Mouse (Mus musculus) liver, adult 2 months (tissue): ENCODE measurements around the gene Mypn. TPM values are rescaled to one million over a fixed set of nuclear protein-coding genes. Genes with fewer than 3 reads are reported as not detected.

Experiments
- DNase-seq: peaks from one replicate; pipeline ENCODE4 v3.0.0-alpha.2; 2011; ENCODE audit warnings: low read depth, low spot score; ENCODE audit errors: extremely low read depth
- H3K27ac ChIP-seq: fragments of 200-500 bp; replicated peaks from 2 replicates; pipeline ENCODE4 v1.5.1; 2012; ENCODE audit warnings: low read depth, mild to moderate bottlenecking, control low read depth, inconsistent platforms, low read length; ENCODE audit not compliant: insufficient read depth
- H3K27me3 ChIP-seq: fragments of 200-500 bp; 2 replicates; pipeline ENCODE4 v1.6.1; 2012; ENCODE audit warnings: mild to moderate bottlenecking, moderate library complexity, low read length, inconsistent platforms; ENCODE audit not compliant: control insufficient read depth, insufficient read depth
- H3K36me3 ChIP-seq: fragments of 200-500 bp; 2 replicates; pipeline ENCODE4 v1.6.1; 2012; ENCODE audit warnings: low read length, inconsistent platforms; ENCODE audit not compliant: control insufficient read depth, insufficient read depth
- H3K4me1 ChIP-seq: fragments of 200-500 bp; 2 replicates; pipeline ENCODE4 v1.6.1; 2011; ENCODE audit warnings: low read length; ENCODE audit not compliant: control insufficient read depth, insufficient read depth
- H3K4me3 ChIP-seq: fragments of 200-500 bp; 2 replicates; pipeline ENCODE4 v1.5.1; 2011; ENCODE audit warnings: low read depth, mild to moderate bottlenecking, control low read depth, low read length, moderate library complexity; ENCODE audit not compliant: insufficient read depth
- H3K79me2 ChIP-seq: fragments of 200-500 bp; 2 replicates; pipeline ENCODE4 v1.6.1; 2012; ENCODE audit warnings: inconsistent platforms, mild to moderate bottlenecking, low read length, moderate library complexity; ENCODE audit not compliant: control insufficient read depth, insufficient read depth
- H3K9ac ChIP-seq: fragments of 200-500 bp; 2 replicates; pipeline ENCODE4 v1.6.1; 2012; ENCODE audit warnings: low read depth, mild to moderate bottlenecking, control low read depth, inconsistent platforms, low read length
- CTCF ChIP-seq: fragments of 200-500 bp; IDR thresholded peaks from 2 replicates; pipeline ENCODE4 v1.5.1; 2011; ENCODE audit warnings: low read depth, low read length, control low read depth
- POLR2A ChIP-seq: fragments of 200-500 bp; IDR thresholded peaks from 2 replicates; pipeline ENCODE4 v1.6.1; 2011; ENCODE audit warnings: low read length, control low read depth; ENCODE audit not compliant: insufficient read depth; ENCODE audit errors: extremely low read depth
- WGBS: fragments of 180-500 bp; shearing (Covaris S2); methylation state at CpG from one replicate; pipeline ENCODE4 v1.1.7; 2018; 5-methylcytosine and 5-hydroxymethylcytosine counted together
- polyA plus RNA-seq: library from polyadenylated mRNA; depleted of rRNA; stranded (reverse); fragments of >200 nt; gene quantifications from 2 replicates; pipeline ENCODE4 v1.2.3, GENCODE M21; 2012
- total RNA-seq: library from RNA; depleted of rRNA; stranded (reverse); fragments of >200 nt; gene quantifications from 2 replicates; pipeline ENCODE4 v1.2.3, GENCODE M21; 2014

Gene Mypn
- total and polyA plus RNA-seq, 2 experiments, result under 0.01 TPM; not detected in 1

DNA sequence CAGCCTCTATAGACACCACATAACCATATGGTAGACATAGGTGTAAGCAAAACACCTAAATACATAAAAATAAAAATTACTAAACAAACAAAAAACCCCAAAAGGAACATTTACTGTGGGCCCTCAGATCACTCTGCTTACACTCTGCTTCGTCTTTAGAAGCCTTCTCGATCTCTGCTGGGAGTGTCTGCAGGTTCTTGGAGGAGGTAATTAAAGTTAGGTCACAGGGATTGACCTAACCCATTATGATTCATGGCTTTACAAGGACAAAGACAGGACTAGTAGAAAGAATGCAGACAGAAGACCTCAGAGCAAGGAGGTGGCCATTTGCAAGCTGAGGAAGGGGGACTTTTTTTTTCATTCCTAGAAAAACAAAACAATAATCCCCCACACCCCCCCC, 33.5 kb upstream of the Mypn start:
- TF ChIP-seq POLR2A (no peak), CTCF (no peak)
- Histone ChIP-seq H3K36me3 (no peaks in the 10 kb centered on the region), H3K9ac (no peak overlapping the region), H3K4me3 (no peak overlapping the region), H3K79me2 (no peaks in the 10 kb centered on the region), H3K27ac (no peak overlapping the region), H3K4me1 (no peaks in the 10 kb centered on the region), H3K27me3 (no peaks in the 10 kb centered on the region)
- WGBS, result 88% methylated on average over 2 of the region's 2 CpGs
- no peak for DNase-seq

DNA sequence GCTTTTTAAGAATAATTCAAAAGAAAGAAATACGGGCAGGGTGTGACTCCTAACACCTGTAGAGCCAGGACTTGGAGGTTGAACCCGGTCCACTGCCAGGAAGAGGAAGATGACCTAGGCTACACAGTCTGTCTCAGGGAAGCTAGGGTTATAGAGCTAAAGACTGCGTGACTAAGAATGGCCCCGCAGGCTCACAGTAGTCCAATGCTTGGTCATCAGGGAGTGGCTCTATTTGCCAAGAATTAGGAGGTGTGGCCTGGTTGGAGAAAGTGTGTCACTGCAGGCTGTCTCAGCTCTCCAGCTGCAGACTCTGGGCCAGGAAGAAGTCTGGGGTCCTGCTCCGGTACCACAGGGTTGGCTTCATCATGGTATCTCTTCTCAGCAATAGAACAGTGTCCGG, 32.9 kb upstream of the Mypn start:
- Histone ChIP-seq H3K4me1 (no peaks in the 10 kb centered on the region), H3K27me3 (no peaks in the 10 kb centered on the region), H3K36me3 (no peaks in the 10 kb centered on the region), H3K27ac (no peak overlapping the region), H3K79me2 (no peaks in the 10 kb centered on the region), H3K9ac (no peak overlapping the region), H3K4me3 (no peak overlapping the region)
- TF ChIP-seq POLR2A, result no peak
- no peak for TF ChIP-seq CTCF
- DNase-seq, result no peak
- WGBS, result 92% methylated on average over 6 of the region's 6 CpGs

DNA sequence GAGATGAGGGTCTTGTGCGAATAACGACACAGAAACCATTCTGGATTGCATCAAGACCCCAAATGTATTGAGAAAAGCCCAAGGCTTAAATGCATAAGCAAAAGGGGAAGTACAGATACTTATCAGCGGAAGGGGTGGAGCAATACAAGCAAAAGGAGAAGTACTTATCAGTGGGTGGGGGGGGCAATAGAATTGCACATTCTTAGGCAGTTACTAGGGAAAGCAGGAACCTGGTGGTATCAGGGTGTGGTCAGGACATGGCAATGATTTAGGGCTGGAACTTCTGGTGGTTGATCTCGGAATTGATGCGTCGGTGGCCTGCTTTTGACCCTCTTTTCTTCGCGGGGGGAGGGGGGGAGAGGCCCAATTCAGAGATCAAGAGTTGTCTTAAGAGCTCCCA, 32.1 kb upstream of the Mypn start:
- no peaks in the 10 kb centered on the region for H3K36me3 ChIP-seq
- no peaks in the 10 kb centered on the region for H3K27me3 ChIP-seq
- TF ChIP-seq CTCF, result no peak
- TF ChIP-seq POLR2A, result no peak
- no peaks in the 10 kb centered on the region for H3K79me2 ChIP-seq
- no peak overlapping the region for H3K27ac ChIP-seq
- 88% methylated on average over 8 of the region's 8 CpGs for WGBS
- no peak for DNase-seq
- no peak overlapping the region for H3K4me3 ChIP-seq
- H3K4me1 ChIP-seq, result no peaks in the 10 kb centered on the region
- H3K9ac ChIP-seq, result no peak overlapping the region

DNA sequence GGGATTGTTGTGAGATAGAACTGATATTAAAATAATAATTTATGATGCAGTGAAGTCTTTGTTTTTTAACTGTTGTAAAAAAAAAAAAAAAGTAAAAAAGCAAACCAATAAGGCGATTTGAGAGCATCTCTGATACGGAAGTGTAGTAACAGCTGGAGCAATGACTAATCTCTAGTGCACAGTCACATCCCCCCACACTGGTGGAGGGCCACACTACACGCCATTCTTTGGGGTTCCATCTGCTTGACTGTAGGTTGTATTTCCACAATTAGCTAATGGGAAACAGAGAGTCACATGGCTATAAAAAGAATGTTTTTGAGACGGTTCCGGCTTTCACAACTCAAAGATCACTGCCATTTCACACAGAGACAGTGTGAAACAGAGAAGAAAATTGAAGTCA, 30.4 kb upstream of the Mypn start:
- WGBS, result 92% methylated on average over 5 of the region's 5 CpGs
- no peak for TF ChIP-seq CTCF
- TF ChIP-seq POLR2A, result no peak
- Histone ChIP-seq H3K9ac (no peak overlapping the region), H3K27me3 (no peaks in the 10 kb centered on the region), H3K79me2 (no peaks in the 10 kb centered on the region), H3K36me3 (no peaks in the 10 kb centered on the region), H3K4me1 (no peaks in the 10 kb centered on the region), H3K4me3 (no peak overlapping the region), H3K27ac (no peak overlapping the region)
- no peak for DNase-seq

DNA sequence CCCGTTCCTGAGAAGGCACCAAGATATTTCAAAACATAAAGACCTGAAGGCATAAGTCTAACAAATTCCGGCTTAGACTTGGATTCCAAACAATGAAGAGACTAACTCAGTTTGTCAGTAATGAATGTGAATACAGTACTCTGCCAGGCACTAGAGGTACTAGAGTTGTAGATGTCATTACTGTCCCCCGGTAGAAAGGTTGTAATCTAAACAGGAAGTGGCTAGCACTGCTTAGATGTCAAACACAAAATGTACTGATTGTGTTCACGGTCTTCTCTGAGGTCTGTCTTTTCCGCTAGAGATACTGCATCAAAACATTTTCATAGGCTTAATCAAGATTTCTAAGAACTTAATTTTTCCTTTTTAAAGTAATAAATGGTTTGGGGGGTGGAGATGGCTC, 27.9 kb upstream of the Mypn start:
- Histone ChIP-seq H3K27me3 (no peaks in the 10 kb centered on the region), H3K27ac (no peak overlapping the region), H3K4me3 (no peak overlapping the region), H3K79me2 (no peaks in the 10 kb centered on the region), H3K36me3 (no peaks in the 10 kb centered on the region), H3K4me1 (no peaks in the 10 kb centered on the region), H3K9ac (no peak overlapping the region)
- TF ChIP-seq POLR2A (no peak), CTCF (no peak)
- no peak for DNase-seq
- 67% methylated on average over 5 of the region's 5 CpGs for WGBS

DNA sequence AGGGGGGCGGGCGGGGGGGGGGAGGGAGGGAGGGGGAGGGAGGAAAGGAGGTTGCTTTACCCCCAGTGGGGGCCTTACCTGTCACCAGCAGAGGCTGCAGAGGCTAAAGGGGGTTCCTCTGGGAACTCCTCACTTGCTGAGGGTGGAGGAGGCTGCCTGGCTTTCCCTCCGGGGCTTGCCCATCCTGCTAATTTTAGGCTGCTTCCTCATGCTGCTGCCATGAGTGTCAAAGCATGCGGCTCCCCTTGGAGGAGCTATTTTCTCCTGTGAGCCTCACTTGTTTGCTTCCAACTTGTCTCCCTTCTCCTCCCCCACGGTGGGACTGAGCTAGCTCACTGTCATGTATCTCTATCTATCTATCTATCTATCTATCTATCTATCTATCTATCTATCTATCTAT, 27.1 kb upstream of the Mypn start:
- TF ChIP-seq POLR2A (no peak), CTCF (no peak)
- Histone ChIP-seq H3K27ac (no peak overlapping the region), H3K36me3 (no peaks in the 10 kb centered on the region), H3K4me3 (no peak overlapping the region), H3K9ac (no peak overlapping the region), H3K27me3 (no peaks in the 10 kb centered on the region), H3K79me2 (no peaks in the 10 kb centered on the region), H3K4me1 (no peaks in the 10 kb centered on the region)
- 53% methylated on average over 5 of the region's 5 CpGs for WGBS
- no peak for DNase-seq
